Mouse (Mus musculus): ENCODE results near the gene Tnfsf12.
A peak's percentile ranks its signal among the peaks of the same experiment; 100 is the strongest.
"Not testable (repeated sequence)": the region's sequence is repeated elsewhere in the genome, so short reads cannot be mapped to it uniquely, and the experiment has no call there.

The Tnfsf12 gene

GRCm38 (mm10) chr11:69704613-69705010 lies 9.0 kb upstream of the Tnfsf12 start:
- no peak for DNase-seq (ENCODE audit: low read depth, low spot score)

GRCm38 (mm10) chr11:69703814-69704612 lies 8.4 kb upstream of the Tnfsf12 start:
- DNase-seq (ENCODE audit: low read depth, low spot score) = no peak

- DNase-seq (ENCODE audit: low read depth, low spot score) = not testable (repeated sequence)
Measured at GRCm38 (mm10) chr11:69703381-69703780, 7.7 kb upstream of the Tnfsf12 start.

GRCm38 (mm10) chr11:69702886-69703285 lies 7.2 kb upstream of the Tnfsf12 start:
- not testable (repeated sequence) for DNase-seq (ENCODE audit: low read depth, low spot score)

- DNase-seq (ENCODE audit: low read depth, low spot score) = no peak
Measured at GRCm38 (mm10) chr11:69699595-69699994, 3.9 kb upstream of the Tnfsf12 start.

GRCm38 (mm10) chr11:69698574-69698973 lies 2.9 kb upstream of the Tnfsf12 start:
- peak; percentile 28 for DNase-seq (ENCODE audit: low read depth, low spot score)

- no peak for DNase-seq (ENCODE audit: low read depth, low spot score)
Measured at GRCm38 (mm10) chr11:69697396-69697795, 1.7 kb upstream of the Tnfsf12 start.

- DNase-seq (ENCODE audit: low read depth, low spot score) = no peak
Measured at GRCm38 (mm10) chr11:69695046-69695360, 646 bp downstream of the Tnfsf12 start.

GRCm38 (mm10) chr11:69693421-69693965 lies 2.2 kb downstream of the Tnfsf12 start:
- no peak for DNase-seq (ENCODE audit: low read depth, low spot score)

GRCm38 (mm10) chr11:69692863-69693262 lies 2.8 kb downstream of the Tnfsf12 start:
- no peak for DNase-seq (ENCODE audit: low read depth, low spot score)

GRCm38 (mm10) chr11:69692196-69692811 lies 3.3 kb downstream of the Tnfsf12 start:
- no peak for DNase-seq (ENCODE audit: low read depth, low spot score)

- no peak for DNase-seq (ENCODE audit: low read depth, low spot score)
Measured at GRCm38 (mm10) chr11:69689891-69690290, 5.8 kb downstream of the Tnfsf12 start.

- no peak for DNase-seq (ENCODE audit: low read depth, low spot score)
Measured at GRCm38 (mm10) chr11:69687061-69687460, 8.6 kb downstream of the Tnfsf12 start.

- DNase-seq (ENCODE audit: low read depth, low spot score) = no peak
Measured at GRCm38 (mm10) chr11:69686377-69686776, 9.3 kb downstream of the Tnfsf12 start.

- DNase-seq (ENCODE audit: low read depth, low spot score) = no peak
Measured at GRCm38 (mm10) chr11:69685526-69686148, 10.0 kb downstream of the Tnfsf12 start, which contains the start of gene Tnfsf13. Tnfsf13 (minus strand) TSS chr11:69685784.

- no peak for DNase-seq (ENCODE audit: low read depth, low spot score)
Measured at GRCm38 (mm10) chr11:69684936-69685335, 10.7 kb downstream of the Tnfsf12 start.

GRCm38 (mm10) chr11:69684128-69684745 lies 11.4 kb downstream of the Tnfsf12 start:
- DNase-seq (ENCODE audit: low read depth, low spot score) = no peak

GRCm38 (mm10) chr11:69683576-69683975 lies 12.1 kb downstream of the Tnfsf12 start:
- DNase-seq (ENCODE audit: low read depth, low spot score) = no peak

GRCm38 (mm10) chr11:69682840-69683533 lies 12.7 kb downstream of the Tnfsf12 start:
- DNase-seq (ENCODE audit: low read depth, low spot score) = peak; percentile 93

GRCm38 (mm10) chr11:69682209-69682839 lies 13.3 kb downstream of the Tnfsf12 start:
- DNase-seq (ENCODE audit: low read depth, low spot score) = no peak
